Mouse (Mus musculus) liver, embryonic 12.5 days (tissue): ENCODE data around the gene Katnal1. TPM values are rescaled to one million over a fixed set of nuclear protein-coding genes. Genes with fewer than 3 reads are reported as not detected.

ENCODE experiments used
- ATAC-seq: fragments of 200-750 bp; cut with Nextera tagmentation; 2 replicates; pipeline ENCODE4 v1.8.0; 2017; ENCODE audit warnings: moderate number of reproducible peaks, mild to moderate bottlenecking, moderate library complexity
- H3K27ac ChIP-seq: fragments of 300-500 bp; sonication (generic); 2 replicates; pipeline ENCODE4 v1.5.1; 2016; ENCODE audit warnings: mild to moderate bottlenecking
- H3K27me3 ChIP-seq: fragments of 300-500 bp; sonication (generic); replicated peaks from 2 replicates; pipeline ENCODE4 v1.6.1; 2016; ENCODE audit warnings: mild to moderate bottlenecking, moderate library complexity
- H3K36me3 ChIP-seq: fragments of 300-500 bp; sonication (generic); 2 replicates; pipeline ENCODE4 v1.6.1; 2016; ENCODE audit warnings: mild to moderate bottlenecking, moderate library complexity
- H3K4me1 ChIP-seq: fragments of 300-500 bp; sonication (generic); 2 replicates; pipeline ENCODE4 v1.6.1; 2016
- H3K4me2 ChIP-seq: fragments of 300-500 bp; sonication (generic); 2 replicates; pipeline ENCODE4 v1.6.1; 2016; ENCODE audit warnings: mild to moderate bottlenecking, moderate library complexity
- H3K4me3 ChIP-seq: fragments of 300-500 bp; sonication (generic); 2 replicates; pipeline ENCODE4 v1.5.1; 2016; ENCODE audit warnings: mild to moderate bottlenecking, moderate library complexity
- H3K9ac ChIP-seq: fragments of 300-500 bp; sonication (generic); 2 replicates; pipeline ENCODE4 v1.6.1; 2016; ENCODE audit warnings: mild to moderate bottlenecking, moderate library complexity
- H3K9me3 ChIP-seq: fragments of 300-500 bp; sonication (generic); replicated peaks from 2 replicates; pipeline ENCODE4 v1.6.1; 2016; ENCODE audit warnings: mild to moderate bottlenecking, moderate library complexity
- WGBS: fragments of 180-500 bp; shearing (Covaris S2); methylation state at CpG from one replicate; pipeline ENCODE4 v1.1.7; 2016; ENCODE audit not compliant: insufficient replicate concordance; 5-methylcytosine and 5-hydroxymethylcytosine counted together
- polyA plus RNA-seq: library from polyadenylated mRNA; unstranded; fragments of >200 nt; fragmentation: Nextera tagmentation; extraction: Ambion mirVana; gene quantifications from 2 replicates; pipeline ENCODE4 v1.2.1, GENCODE M21; 2016

Gene Katnal1
- polyA plus RNA-seq, 1 experiment from 2014 or later: 18.9 TPM

DNA sequence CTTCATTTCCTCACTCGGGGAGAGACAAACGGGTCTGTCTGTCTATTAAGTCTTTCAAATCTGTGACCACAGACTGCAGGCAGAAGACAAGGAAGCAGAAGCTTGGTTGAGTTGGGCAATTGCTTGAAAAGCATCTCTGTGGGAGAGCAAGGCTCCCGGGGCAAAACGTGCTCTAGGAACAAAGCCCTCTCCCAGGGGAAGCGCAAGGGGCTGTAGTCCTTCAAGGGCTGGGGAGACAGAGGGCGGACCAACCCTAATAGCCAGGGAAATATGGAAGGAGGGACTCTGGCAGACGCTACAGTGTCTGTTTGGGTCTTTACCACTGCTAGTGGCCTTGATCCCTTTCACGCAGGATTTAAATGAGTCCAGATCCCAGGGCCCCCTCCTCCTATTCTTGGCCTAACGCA, 98.0 kb downstream of the Katnal1 start:
- WGBS: 10% methylated on average over 9 of the region's 9 CpGs
- peaks cover 20% of the 10 kb centered on the region for H3K4me1 ChIP-seq
- no peak overlapping the region; the same call in 1 of the 2 replicates for H3K9ac ChIP-seq
- ATAC-seq: 0 out of 2 replicates have a peak, but pooled peaks have one; percentile 20
- peak overlapping the region; percentile 70 for H3K4me2 ChIP-seq
- H3K9me3 ChIP-seq: no peaks in the 10 kb centered on the region
- no peak overlapping the region for H3K27ac ChIP-seq
- H3K36me3 ChIP-seq: no peaks in the 10 kb centered on the region
- H3K4me3 ChIP-seq: peak overlapping the region; percentile 46
- H3K27me3 ChIP-seq: peaks cover 41% of the 10 kb centered on the region

GRCm38 (mm10) chr5:148825732-148826131, 103.4 kb downstream of the Katnal1 start:
- H3K4me3 ChIP-seq: no peak overlapping the region
- ATAC-seq: peak; percentile 37; the same call in 1 of the 2 replicates
- no peak overlapping the region for H3K27ac ChIP-seq
- peaks cover 42% of the 10 kb centered on the region for H3K27me3 ChIP-seq
- H3K9ac ChIP-seq: no peak overlapping the region
- 58% methylated on average over 7 of the region's 7 CpGs for WGBS
- no peaks in the 10 kb centered on the region for H3K9me3 ChIP-seq
- no peak overlapping the region for H3K4me2 ChIP-seq
- H3K36me3 ChIP-seq: no peaks in the 10 kb centered on the region
- H3K4me1 ChIP-seq: 0 out of 2 replicates have a peak, but pooled peaks cover 6% of the 10 kb centered on the region

GRCm38 (mm10) chr5:148822772-148823171, 106.3 kb downstream of the Katnal1 start:
- no peaks in the 10 kb centered on the region for H3K9me3 ChIP-seq
- H3K27ac ChIP-seq: no peak overlapping the region
- ATAC-seq: no peak
- 72% methylated on average over 13 of the region's 13 CpGs for WGBS
- H3K4me3 ChIP-seq: no peak overlapping the region
- H3K4me2 ChIP-seq: no peak overlapping the region
- peaks cover 14% of the 10 kb centered on the region for H3K4me1 ChIP-seq
- no peak overlapping the region for H3K9ac ChIP-seq
- H3K27me3 ChIP-seq: peaks cover 42% of the 10 kb centered on the region
- no peaks in the 10 kb centered on the region for H3K36me3 ChIP-seq

Other genes with a start within 250 kb of the Katnal1 start
- gene Gm42791, start 65.8 kb upstream of the Katnal1 start, polyA plus RNA-seq: 0.51 and 1.7 TPM in 2 replicates